Mouse (Mus musculus): ENCODE data around the gene Gtf2ird1.
"Not testable (repeated sequence)": the region's sequence is repeated elsewhere in the genome, so short reads cannot be mapped to it uniquely, and the experiment has no call there.

Gtf2ird1 gene

GRCm38 (mm10) chr5:134475006-134475605, 18.6 kb upstream of the Gtf2ird1 start:
- no peak for DNase-seq (ENCODE audit: low read depth, low spot score)

- DNase-seq (ENCODE audit: low read depth, low spot score), result no peak
These were observed 17.4 kb upstream of the Gtf2ird1 start for GRCm38 (mm10) chr5:134473902-134474301.

- no peak for DNase-seq (ENCODE audit: low read depth, low spot score)
These were observed 14.1 kb upstream of the Gtf2ird1 start for GRCm38 (mm10) chr5:134470538-134471169.

- no peak for DNase-seq (ENCODE audit: low read depth, low spot score)
These were observed 13.1 kb upstream of the Gtf2ird1 start for GRCm38 (mm10) chr5:134469559-134470150.

GRCm38 (mm10) chr5:134468158-134468765, 11.7 kb upstream of the Gtf2ird1 start:
- DNase-seq (ENCODE audit: low read depth, low spot score), result no peak

- no peak for DNase-seq (ENCODE audit: low read depth, low spot score)
These were observed 10.6 kb upstream of the Gtf2ird1 start for GRCm38 (mm10) chr5:134467030-134467549.

GRCm38 (mm10) chr5:134466296-134467029, 9.9 kb upstream of the Gtf2ird1 start:
- DNase-seq (ENCODE audit: low read depth, low spot score), result no peak

GRCm38 (mm10) chr5:134465197-134465596, 8.7 kb upstream of the Gtf2ird1 start:
- DNase-seq (ENCODE audit: low read depth, low spot score), result no peak

GRCm38 (mm10) chr5:134464225-134464624, 7.7 kb upstream of the Gtf2ird1 start:
- no peak for DNase-seq (ENCODE audit: low read depth, low spot score)

GRCm38 (mm10) chr5:134462731-134463130, 6.2 kb upstream of the Gtf2ird1 start:
- no peak for DNase-seq (ENCODE audit: low read depth, low spot score)

- DNase-seq (ENCODE audit: low read depth, low spot score), result no peak
These were observed 5.8 kb upstream of the Gtf2ird1 start for GRCm38 (mm10) chr5:134462316-134462715.

GRCm38 (mm10) chr5:134460546-134460945, 4.0 kb upstream of the Gtf2ird1 start:
- no peak for DNase-seq (ENCODE audit: low read depth, low spot score)

GRCm38 (mm10) chr5:134459096-134459495, 2.6 kb upstream of the Gtf2ird1 start:
- DNase-seq (ENCODE audit: low read depth, low spot score), result no peak

GRCm38 (mm10) chr5:134458416-134458815, 1.9 kb upstream of the Gtf2ird1 start:
- DNase-seq (ENCODE audit: low read depth, low spot score), result no peak

- no peak for DNase-seq (ENCODE audit: low read depth, low spot score)
These were observed 855 bp upstream of the Gtf2ird1 start for GRCm38 (mm10) chr5:134457371-134457770.

GRCm38 (mm10) chr5:134455914-134456423, 547 bp downstream of the Gtf2ird1 start:
- peak; percentile 40 for DNase-seq (ENCODE audit: low read depth, low spot score)

GRCm38 (mm10) chr5:134455186-134455895, 1.2 kb downstream of the Gtf2ird1 start:
- DNase-seq (ENCODE audit: low read depth, low spot score), result no peak

GRCm38 (mm10) chr5:134454421-134454820, 2.1 kb downstream of the Gtf2ird1 start:
- DNase-seq (ENCODE audit: low read depth, low spot score), result no peak

- DNase-seq (ENCODE audit: low read depth, low spot score), result no peak
These were observed 2.9 kb downstream of the Gtf2ird1 start for GRCm38 (mm10) chr5:134453577-134453976.

GRCm38 (mm10) chr5:134446755-134447154, 9.8 kb downstream of the Gtf2ird1 start:
- not testable (repeated sequence) for DNase-seq (ENCODE audit: low read depth, low spot score)

GRCm38 (mm10) chr5:134445895-134446294, 10.6 kb downstream of the Gtf2ird1 start:
- no peak for DNase-seq (ENCODE audit: low read depth, low spot score)

All from retina, postnatal 7 days (tissue).